Mouse (Mus musculus) forebrain, postnatal 0 days (tissue): Measurements from ENCODE around the gene Pex19. TPM values are rescaled to one million over a fixed set of nuclear protein-coding genes. Genes with fewer than 3 reads are reported as not detected.

Experiments
- ATAC-seq: fragments of 200-750 bp; cut with Nextera tagmentation; 2 replicates; pipeline ENCODE4 v1.8.0; 2017; ENCODE audit warnings: mild to moderate bottlenecking, moderate library complexity
- DNase-seq: peaks from one replicate; pipeline ENCODE4 v3.0.0-alpha.2; 2015
- H3K27ac ChIP-seq: fragments of 300-500 bp; sonication (generic); 2 replicates; pipeline ENCODE4 v1.5.1; 2014; ENCODE audit warnings: low read depth, mild to moderate bottlenecking, antibody characterized with exemption, low read length, moderate library complexity, mixed read lengths
- H3K27me3 ChIP-seq: fragments of 300-500 bp; sonication (generic); 2 replicates; pipeline ENCODE4 v1.6.1; 2014; ENCODE audit warnings: mild to moderate bottlenecking, low read length, mixed read lengths; ENCODE audit not compliant: insufficient read depth
- H3K36me3 ChIP-seq: fragments of 300-500 bp; sonication (generic); 2 replicates; pipeline ENCODE4 v1.6.1; 2014; ENCODE audit warnings: mild to moderate bottlenecking, moderate library complexity; ENCODE audit not compliant: insufficient read depth
- H3K4me1 ChIP-seq: fragments of 300-500 bp; sonication (generic); 2 replicates; pipeline ENCODE4 v1.6.1; 2014; ENCODE audit warnings: antibody characterized with exemption; ENCODE audit not compliant: insufficient read depth
- H3K4me2 ChIP-seq: fragments of 300-500 bp; sonication (generic); 2 replicates; pipeline ENCODE4 v1.6.1; 2014; ENCODE audit warnings: low read depth, mild to moderate bottlenecking, moderate library complexity
- H3K4me3 ChIP-seq: fragments of 300-500 bp; sonication (generic); 2 replicates; pipeline ENCODE4 v1.5.1; 2014; ENCODE audit warnings: low read depth, low read length, mixed read lengths
- H3K9ac ChIP-seq: fragments of 300-500 bp; sonication (generic); 2 replicates; pipeline ENCODE4 v1.6.1; 2014; ENCODE audit warnings: mild to moderate bottlenecking
- H3K9me3 ChIP-seq: fragments of 300-500 bp; sonication (generic); 2 replicates; pipeline ENCODE4 v1.6.1; 2016; ENCODE audit warnings: low read length
- CTCF ChIP-seq: sonication (generic); IDR thresholded peaks from 2 replicates; pipeline ENCODE4 v1.5.1; 2016; ENCODE audit warnings: antibody characterized with exemption, control low read depth, low read depth
- WGBS: fragments of 180-500 bp; shearing (Covaris S2); extraction: QIAGEN DNeasy Blood & Tissue Kit; methylation state at CpG from one replicate; pipeline ENCODE4 v1.1.7; 2014; 5-methylcytosine and 5-hydroxymethylcytosine counted together
- polyA plus RNA-seq: library from polyadenylated mRNA; unstranded; fragments of >200 nt; fragmentation: Nextera tagmentation; extraction: Ambion mirVana; gene quantifications from 2 replicates; pipeline ENCODE4 v1.2.1, GENCODE M21; 2015
- total RNA-seq: library from RNA; depleted of rRNA; stranded (reverse); fragments of >200 nt; gene quantifications from 2 replicates; pipeline ENCODE4 v1.2.3, GENCODE M21; 2014

Gene Pex19
- total and polyA plus RNA-seq, 2 experiments from 2014 or later: 136 to 161 TPM

DNA sequence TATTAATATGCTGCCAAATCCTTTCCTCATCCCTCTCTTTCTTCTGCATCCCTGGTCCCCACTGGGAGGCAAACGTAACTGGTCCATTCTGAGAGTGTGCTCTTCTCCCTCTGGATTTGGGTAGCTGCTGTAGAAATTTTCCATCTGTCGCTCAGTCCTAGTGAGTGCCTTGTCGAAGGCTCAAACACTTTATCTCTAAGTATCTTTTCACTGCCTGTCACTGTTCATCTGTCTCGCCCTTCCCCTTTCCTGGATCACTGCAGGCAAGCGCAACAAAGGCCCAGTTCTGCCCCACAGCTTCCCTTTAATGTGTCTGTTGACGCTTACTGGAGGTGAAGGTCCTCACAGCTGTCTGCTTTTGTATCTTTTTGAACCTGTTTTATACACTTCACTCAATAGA lies 31.4 kb upstream of the Pex19 start:
- H3K4me3 ChIP-seq: no peak overlapping the region
- H3K27ac ChIP-seq: no peak overlapping the region
- H3K9ac ChIP-seq: no peak overlapping the region
- ATAC-seq: no peak
- H3K36me3 ChIP-seq: peaks cover 78% of the 10 kb centered on the region
- H3K4me1 ChIP-seq: no peaks in the 10 kb centered on the region
- no peaks in the 10 kb centered on the region for H3K9me3 ChIP-seq
- no peak for DNase-seq
- 66% methylated on average over 6 of the region's 6 CpGs for WGBS
- H3K4me2 ChIP-seq: no peak overlapping the region
- no peaks in the 10 kb centered on the region for H3K27me3 ChIP-seq
- no peak for TF ChIP-seq CTCF

DNA sequence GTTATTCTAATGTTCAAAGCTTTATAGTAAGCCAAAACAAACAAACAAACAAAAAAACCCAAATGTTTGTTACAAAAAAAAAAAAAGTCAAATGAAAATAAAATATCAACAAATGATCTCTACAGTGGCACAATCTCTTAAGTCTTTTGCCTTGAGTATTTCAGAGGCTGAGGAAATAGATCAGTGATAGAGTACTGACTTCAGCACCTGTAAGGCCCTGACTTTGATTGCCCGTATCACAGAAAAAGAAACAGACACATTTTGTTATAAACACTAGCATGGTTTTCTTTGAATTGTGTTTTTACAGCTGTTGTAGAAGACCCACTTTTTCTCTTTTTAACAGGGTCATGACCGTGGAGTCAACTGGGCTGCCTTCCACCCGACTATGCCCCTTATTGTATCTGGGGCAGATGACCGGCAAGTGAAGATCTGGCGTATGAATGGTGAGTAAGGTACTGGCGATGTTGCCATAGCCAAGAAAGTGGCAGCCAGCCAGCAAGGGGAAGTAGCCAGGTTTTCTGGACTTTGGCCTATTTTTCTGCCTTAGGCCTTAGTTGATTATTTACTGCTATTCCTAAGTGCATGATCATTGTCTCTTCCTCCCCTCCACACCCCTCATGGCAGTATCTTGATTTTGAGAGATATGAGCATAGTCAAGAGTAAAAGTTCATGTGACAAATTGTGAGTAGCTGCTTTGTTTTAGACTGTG lies 27.1 kb upstream of the Pex19 start:
- Histone ChIP-seq H3K9me3 (no peaks in the 10 kb centered on the region), H3K4me2 (no peak overlapping the region), H3K36me3 (peaks cover 77% of the 10 kb centered on the region), H3K27me3 (no peaks in the 10 kb centered on the region), H3K4me1 (no peaks in the 10 kb centered on the region), H3K4me3 (no peak overlapping the region), H3K9ac (no peak overlapping the region), H3K27ac (no peak overlapping the region)
- DNase-seq (no peak), ATAC-seq (no peak)
- WGBS: 67% methylated on average over 6 of the region's 6 CpGs
- TF ChIP-seq CTCF: no peak

DNA sequence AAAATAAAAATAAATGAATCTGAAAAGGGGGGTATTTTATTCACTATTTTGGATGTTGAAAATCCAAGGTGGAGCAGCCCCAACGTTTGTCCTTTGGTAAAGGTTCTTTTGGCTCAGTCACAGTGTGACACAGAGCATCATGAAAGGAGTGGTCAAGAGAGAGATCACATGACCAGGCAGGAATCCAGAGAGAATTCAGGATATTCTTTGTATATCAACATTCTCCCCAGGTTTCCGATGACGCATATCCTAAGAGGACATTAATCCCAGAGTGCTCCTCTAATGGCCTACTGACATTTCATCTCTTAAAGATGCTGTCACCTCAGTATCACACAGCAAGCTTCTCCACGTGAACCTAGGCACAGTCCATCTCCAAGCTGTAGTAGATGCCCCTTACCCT lies 22.9 kb upstream of the Pex19 start:
- no peaks in the 10 kb centered on the region for H3K4me1 ChIP-seq
- no peak overlapping the region for H3K4me3 ChIP-seq
- no peak overlapping the region for H3K27ac ChIP-seq
- WGBS: 81% methylated on average over 4 of the region's 4 CpGs
- TF ChIP-seq CTCF: no peak
- peaks cover 82% of the 10 kb centered on the region for H3K36me3 ChIP-seq
- no peak overlapping the region for H3K4me2 ChIP-seq
- DNase-seq (no peak), ATAC-seq (no peak)
- no peaks in the 10 kb centered on the region for H3K27me3 ChIP-seq
- no peaks in the 10 kb centered on the region for H3K9me3 ChIP-seq
- no peak overlapping the region for H3K9ac ChIP-seq

DNA sequence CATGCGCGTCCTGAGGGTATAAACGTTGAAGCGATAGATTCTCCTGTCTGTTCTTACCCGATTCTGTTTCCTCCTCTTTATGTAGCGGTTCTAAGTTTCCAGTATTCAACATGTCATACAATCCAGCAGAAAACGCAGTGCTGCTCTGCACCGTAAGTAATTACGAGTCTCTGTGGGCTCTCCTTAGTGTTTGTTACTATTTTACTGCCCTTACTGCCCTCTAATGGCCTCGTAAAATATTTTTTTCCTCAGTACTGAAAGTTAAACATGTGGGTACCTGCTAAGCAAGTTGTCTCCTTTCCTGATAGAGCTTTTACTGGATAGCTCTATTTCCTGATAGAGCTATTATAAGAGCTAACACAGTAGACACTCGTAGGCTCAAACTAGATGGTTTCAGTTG lies 21.5 kb upstream of the Pex19 start:
- no peak overlapping the region for H3K4me3 ChIP-seq
- no peak for ATAC-seq
- H3K27ac ChIP-seq: no peak overlapping the region
- no peaks in the 10 kb centered on the region for H3K9me3 ChIP-seq
- DNase-seq: no peak
- 78% methylated on average over 11 of the region's 11 CpGs for WGBS
- peaks cover 87% of the 10 kb centered on the region for H3K36me3 ChIP-seq
- H3K9ac ChIP-seq: no peak overlapping the region
- peak; percentile 20; the same call in 1 of the 2 replicates for TF ChIP-seq CTCF
- no peaks in the 10 kb centered on the region for H3K4me1 ChIP-seq
- no peak overlapping the region for H3K4me2 ChIP-seq
- H3K27me3 ChIP-seq: no peaks in the 10 kb centered on the region

DNA sequence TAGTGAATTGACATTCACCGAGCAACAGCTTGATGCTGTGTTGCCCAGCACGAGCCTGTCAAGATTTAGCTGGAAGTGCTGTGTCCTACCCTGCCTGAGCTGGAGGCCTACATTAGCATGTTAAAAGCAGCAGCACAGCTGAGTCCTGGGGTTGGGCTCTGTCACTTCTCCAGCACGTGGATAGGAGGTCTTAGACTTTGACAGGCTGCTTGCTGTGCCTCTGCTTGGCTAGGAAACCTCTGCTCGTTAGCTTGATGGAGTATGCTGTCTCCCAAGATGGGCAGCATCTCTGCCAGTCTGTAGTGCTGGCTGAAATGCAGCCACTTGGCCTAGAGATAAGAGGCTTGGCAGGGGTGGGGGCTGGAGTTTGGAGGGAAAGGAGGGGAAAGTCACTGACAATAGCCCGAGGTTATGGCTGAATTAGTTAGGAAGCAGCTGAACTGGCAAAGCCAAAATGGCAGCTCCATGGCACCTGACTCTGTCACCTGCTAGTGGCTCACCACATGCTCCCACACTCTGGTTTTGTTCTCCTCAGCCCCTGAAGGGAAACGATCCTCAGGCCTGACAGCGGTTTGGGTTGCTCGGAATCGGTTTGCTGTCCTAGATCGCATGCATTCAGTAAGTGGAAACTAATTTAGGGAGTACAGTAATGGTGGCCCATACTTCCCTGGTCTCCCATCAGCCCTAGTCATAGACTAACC lies 18.6 kb upstream of the Pex19 start:
- Histone ChIP-seq H3K27ac (no peak overlapping the region), H3K27me3 (no peaks in the 10 kb centered on the region), H3K9ac (no peak overlapping the region), H3K4me2 (no peak overlapping the region), H3K9me3 (no peaks in the 10 kb centered on the region), H3K4me1 (no peaks in the 10 kb centered on the region), H3K36me3 (peaks cover 95% of the 10 kb centered on the region), H3K4me3 (no peak overlapping the region)
- WGBS: 63% methylated on average over 10 of the region's 10 CpGs
- DNase-seq (peak; percentile 11), ATAC-seq (peak; percentile 80)
- TF ChIP-seq CTCF: no peak

DNA sequence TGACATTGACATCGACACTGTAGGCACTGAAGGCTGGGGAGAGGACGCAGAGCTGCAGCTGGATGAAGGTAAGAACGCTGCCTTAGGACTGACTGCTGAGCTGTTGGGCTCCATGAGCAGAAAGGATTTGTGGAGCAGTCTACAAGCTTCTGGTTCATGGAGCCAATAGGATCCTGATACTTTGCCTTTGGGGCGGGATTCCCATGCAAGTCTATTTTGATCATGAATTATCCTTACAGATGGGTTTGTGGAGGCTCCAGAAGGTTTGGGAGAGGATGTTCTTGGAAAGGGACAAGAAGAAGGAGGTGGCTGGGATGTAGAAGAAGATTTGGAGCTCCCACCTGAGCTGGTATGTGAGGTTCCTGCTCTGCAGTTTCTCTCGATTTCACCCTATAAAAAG lies 9.6 kb upstream of the Pex19 start:
- no peak overlapping the region for H3K9ac ChIP-seq
- no peak overlapping the region for H3K4me3 ChIP-seq
- 95% methylated on average over 5 of the region's 5 CpGs for WGBS
- no peak for DNase-seq
- no peak for ATAC-seq
- no peaks in the 10 kb centered on the region for H3K4me1 ChIP-seq
- H3K36me3 ChIP-seq: peaks cover 99% of the 10 kb centered on the region
- TF ChIP-seq CTCF: no peak
- H3K9me3 ChIP-seq: no peaks in the 10 kb centered on the region
- no peak overlapping the region for H3K4me2 ChIP-seq
- H3K27me3 ChIP-seq: no peaks in the 10 kb centered on the region
- no peak overlapping the region for H3K27ac ChIP-seq

DNA sequence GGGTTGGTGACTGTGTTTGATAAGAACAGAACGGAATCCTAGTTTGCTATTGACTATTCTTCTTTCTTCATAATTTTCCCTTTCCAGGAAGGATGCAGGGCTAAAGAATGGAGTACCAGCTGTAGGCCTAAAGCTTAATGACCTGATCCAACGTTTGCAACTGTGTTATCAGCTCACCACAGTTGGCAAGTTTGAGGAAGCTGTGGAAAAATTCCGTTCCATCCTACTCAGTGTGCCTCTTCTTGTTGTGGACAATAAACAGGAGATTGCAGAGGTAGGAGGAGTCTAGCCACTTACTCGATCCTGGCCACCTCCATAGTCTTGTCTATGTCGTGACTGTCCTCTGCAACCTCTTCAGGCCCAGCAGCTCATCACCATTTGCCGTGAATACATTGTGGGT lies 7.5 kb upstream of the Pex19 start:
- Histone ChIP-seq H3K9ac (no peak overlapping the region), H3K27me3 (no peaks in the 10 kb centered on the region), H3K4me1 (no peaks in the 10 kb centered on the region), H3K4me2 (no peak overlapping the region), H3K4me3 (no peak overlapping the region), H3K9me3 (no peaks in the 10 kb centered on the region), H3K36me3 (peaks cover 94% of the 10 kb centered on the region), H3K27ac (no peak overlapping the region)
- no peak for TF ChIP-seq CTCF
- WGBS: 90% methylated on average over 6 of the region's 6 CpGs
- DNase-seq (no peak), ATAC-seq (no peak)
